Mouse (Mus musculus) lung, adult 2 months (tissue): ENCODE measurements around the gene Ube2f.

Experiments
- CTCF ChIP-seq: fragments of 200-500 bp; IDR thresholded peaks from 2 replicates; pipeline ENCODE4 v1.5.1; 2011; ENCODE audit warnings: mild to moderate bottlenecking, low read length, control low read depth; ENCODE audit not compliant: insufficient read depth
- POLR2A ChIP-seq: fragments of 200-500 bp; IDR thresholded peaks from 2 replicates; pipeline ENCODE4 v1.6.1; 2011; ENCODE audit warnings: low read depth, mild to moderate bottlenecking, control low read depth, low read length, borderline replicate concordance; ENCODE audit errors: extremely low read depth

DNA sequence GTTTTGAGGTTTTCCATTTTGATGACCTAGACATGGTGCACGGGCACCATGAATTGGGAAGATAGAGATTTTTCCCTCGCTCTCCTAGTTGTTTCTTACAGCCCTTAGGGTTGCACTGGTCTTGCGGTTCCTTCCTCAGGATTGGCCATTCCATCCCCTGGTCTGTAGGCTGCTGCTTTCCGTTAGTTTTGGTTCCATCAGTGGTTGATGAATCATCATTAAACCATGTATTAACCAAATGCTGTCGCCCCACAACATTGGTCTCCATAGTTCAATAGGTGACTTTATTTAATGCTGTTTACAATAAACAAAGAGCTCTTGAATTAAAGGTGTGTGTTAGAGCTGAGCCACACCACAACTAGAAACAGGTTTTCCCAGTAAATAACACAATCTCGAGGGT, 12.4 kb upstream of the Ube2f start:
- no peak for TF ChIP-seq CTCF
- TF ChIP-seq POLR2A = no peak
